Mouse (Mus musculus): ENCODE results near the gene Kcnk12.

Kcnk12 gene

GRCm38 (mm10) chr17:87797688-87798291 lies at the start of gene Kcnk12:
Gene Kcnk12 (minus strand): TSS chr17:87797994.
- in situ Hi-C loops (cut with MboI): no loop called here

- in situ Hi-C loops (cut with MboI): no loop called here
Measured at GRCm38 (mm10) chr17:87842156-87842555, 44.4 kb upstream of the Kcnk12 start.

GRCm38 (mm10) chr17:87840079-87840478 lies 42.3 kb upstream of the Kcnk12 start:
- in situ Hi-C loops (cut with MboI): no loop called here

- in situ Hi-C loops (cut with MboI): no loop called here
Measured at GRCm38 (mm10) chr17:87834850-87835249, 37.1 kb upstream of the Kcnk12 start.

- in situ Hi-C loops (cut with MboI): no loop called here
Measured at GRCm38 (mm10) chr17:87826909-87827308, 29.1 kb upstream of the Kcnk12 start.

GRCm38 (mm10) chr17:87826036-87826560 lies 28.3 kb upstream of the Kcnk12 start:
- in situ Hi-C loops (cut with MboI): no loop called here

GRCm38 (mm10) chr17:87825454-87826008 lies 27.7 kb upstream of the Kcnk12 start:
- in situ Hi-C loops (cut with MboI): no loop called here

- in situ Hi-C loops (cut with MboI): no loop called here
Measured at GRCm38 (mm10) chr17:87823031-87823430, 25.2 kb upstream of the Kcnk12 start.

GRCm38 (mm10) chr17:87809556-87809955 lies 11.8 kb upstream of the Kcnk12 start:
- in situ Hi-C loops (cut with MboI): no loop called here

GRCm38 (mm10) chr17:87799948-87800340 lies 2.1 kb upstream of the Kcnk12 start:
- in situ Hi-C loops (cut with MboI): no loop called here

- in situ Hi-C loops (cut with MboI): no loop called here
Measured at GRCm38 (mm10) chr17:87799212-87799947, 1.6 kb upstream of the Kcnk12 start.

GRCm38 (mm10) chr17:87798423-87798941 lies 688 bp upstream of the Kcnk12 start:
- in situ Hi-C loops (cut with MboI): no loop called here

GRCm38 (mm10) chr17:87796881-87797416 lies 845 bp downstream of the Kcnk12 start:
- in situ Hi-C loops (cut with MboI): no loop called here

GRCm38 (mm10) chr17:87795927-87796714 lies 1.7 kb downstream of the Kcnk12 start:
- in situ Hi-C loops (cut with MboI): no loop called here

- in situ Hi-C loops (cut with MboI): no loop called here
Measured at GRCm38 (mm10) chr17:87794801-87795200, 3.0 kb downstream of the Kcnk12 start.

GRCm38 (mm10) chr17:87793331-87793730 lies 4.5 kb downstream of the Kcnk12 start:
- in situ Hi-C loops (cut with MboI): no loop called here

- in situ Hi-C loops (cut with MboI): no loop called here
Measured at GRCm38 (mm10) chr17:87792623-87793315, 5.0 kb downstream of the Kcnk12 start.

- in situ Hi-C loops (cut with MboI): no loop called here
Measured at GRCm38 (mm10) chr17:87791517-87792098, 6.2 kb downstream of the Kcnk12 start.

GRCm38 (mm10) chr17:87790661-87791060 lies 7.1 kb downstream of the Kcnk12 start:
- in situ Hi-C loops (cut with MboI): no loop called here

- in situ Hi-C loops (cut with MboI): no loop called here
Measured at GRCm38 (mm10) chr17:87788216-87788615, 9.6 kb downstream of the Kcnk12 start.

GRCm38 (mm10) chr17:87787711-87788110 lies 10.1 kb downstream of the Kcnk12 start:
- in situ Hi-C loops (cut with MboI): no loop called here

Measured in mature B cell (primary cell).